Mouse (Mus musculus) bone marrow, adult 2 months (tissue): ENCODE measurements around the gene Slc25a3. TPM values are rescaled to one million over a fixed set of nuclear protein-coding genes. Genes with fewer than 3 reads are reported as not detected.

ENCODE experiments used
- H3K27ac ChIP-seq: fragments of 200-500 bp; 2 replicates; pipeline ENCODE4 v1.5.1; 2012; ENCODE audit warnings: low read depth, mild to moderate bottlenecking, control low read depth, inconsistent platforms, low read length; ENCODE audit not compliant: control insufficient read depth, poor library complexity, insufficient read depth
- H3K4me1 ChIP-seq: fragments of 200-500 bp; 2 replicates; pipeline ENCODE4 v1.6.1; 2011; ENCODE audit warnings: low read length; ENCODE audit not compliant: control insufficient read depth, insufficient read depth
- H3K4me3 ChIP-seq: fragments of 200-500 bp; replicated peaks from 2 replicates; pipeline ENCODE3; 2011; ENCODE audit warnings: mild to moderate bottlenecking, low read depth, low read length, control low read depth; ENCODE audit not compliant: control insufficient read depth
- CTCF ChIP-seq: fragments of 200-500 bp; IDR thresholded peaks from 2 replicates; pipeline ENCODE4 v1.5.1; 2011; ENCODE audit warnings: low read length, control low read depth; ENCODE audit not compliant: control insufficient read depth, insufficient read depth
- POLR2A ChIP-seq: fragments of 200-500 bp; IDR thresholded peaks from 2 replicates; pipeline ENCODE4 v1.6.1; 2011; ENCODE audit warnings: low read depth, mild to moderate bottlenecking, control low read depth, low read length, borderline replicate concordance; ENCODE audit not compliant: control insufficient read depth
- WGBS: fragments of 180-500 bp; shearing (Covaris S2); methylation state at CpG from one replicate; pipeline ENCODE4 v1.1.7; 2018; 5-methylcytosine and 5-hydroxymethylcytosine counted together
- polyA plus RNA-seq: library from polyadenylated mRNA; stranded (reverse); fragments of >200 nt; gene quantifications from 2 replicates; pipeline ENCODE4 v1.2.4, GENCODE M21; 2011; ENCODE audit warnings: low replicate concordance; ENCODE audit not compliant: missing spikeins, insufficient read depth, insufficient read length

Slc25a3 gene
- polyA plus RNA-seq, 1 experiment: 223 TPM

DNA sequence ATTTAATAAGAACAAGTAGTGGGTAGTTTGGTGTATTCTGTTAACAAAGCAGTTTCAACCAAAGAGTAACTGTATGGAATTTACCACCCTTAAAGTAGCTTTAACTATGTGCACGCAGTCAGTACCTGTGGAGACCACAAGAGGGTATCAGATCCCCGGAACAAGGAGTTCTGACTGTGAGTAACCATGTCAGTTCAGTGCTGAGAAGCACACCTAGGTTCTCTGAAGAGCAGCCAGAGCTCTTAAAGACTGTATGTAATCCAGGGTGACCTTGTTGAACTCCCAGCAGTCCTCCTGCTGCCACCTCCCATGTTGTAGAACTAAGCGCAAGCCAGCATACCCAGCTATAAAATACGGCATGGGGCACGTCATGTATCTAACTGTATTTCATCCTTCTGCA lies 43.0 kb upstream of the Slc25a3 start:
- WGBS: 48% methylated on average over 5 of the region's 5 CpGs
- Histone ChIP-seq H3K4me3 (peak overlapping the region; percentile 47), H3K4me1 (no peaks in the 10 kb centered on the region; the same call in 1 of the 2 replicates), H3K27ac (no peak overlapping the region)
- TF ChIP-seq CTCF (peak; percentile 35; the same call in 1 of the 2 replicates), POLR2A (no peak)

DNA sequence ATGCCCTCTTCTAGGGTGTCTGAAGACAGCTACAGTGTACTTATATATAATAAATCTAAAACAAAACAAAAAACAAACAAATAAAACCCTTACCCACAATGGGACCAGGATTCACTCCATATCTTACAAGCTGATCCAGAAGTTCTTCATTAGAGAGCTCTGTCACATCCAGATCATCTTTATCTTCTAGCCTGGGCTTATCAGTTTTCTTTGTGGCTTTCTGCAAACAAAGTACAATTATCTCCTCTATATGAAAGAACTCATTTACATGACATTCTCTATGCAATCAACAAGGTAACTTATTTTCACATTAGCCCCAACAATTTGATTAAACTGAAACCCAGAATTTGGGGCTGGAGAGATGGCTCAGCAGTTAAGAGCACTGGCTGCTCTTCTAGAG lies 42.0 kb upstream of the Slc25a3 start:
- Histone ChIP-seq H3K4me1 (no peaks in the 10 kb centered on the region; the same call in 1 of the 2 replicates), H3K4me3 (no peak overlapping the region), H3K27ac (no peak overlapping the region)
- no peak for TF ChIP-seq CTCF
- TF ChIP-seq POLR2A: no peak

DNA sequence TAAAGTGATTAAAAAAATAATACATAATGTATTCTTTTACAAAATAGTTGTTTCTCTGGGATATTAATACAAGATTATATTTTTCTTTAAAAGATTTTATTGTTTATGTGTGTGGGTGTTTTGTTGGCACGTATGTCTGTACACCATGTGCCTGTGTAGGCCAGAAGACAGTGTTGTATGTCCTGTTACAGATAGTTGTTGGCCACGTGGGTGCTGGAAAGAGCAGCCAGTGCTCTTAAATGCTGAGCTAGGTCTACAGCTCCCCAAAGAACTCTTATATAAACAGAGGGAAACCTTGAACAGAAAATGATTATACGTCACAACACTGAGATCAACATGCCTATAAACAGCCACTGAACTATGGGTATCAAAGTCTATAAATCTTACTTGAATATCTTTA lies 40.6 kb upstream of the Slc25a3 start:
- 82% methylated on average over 3 of the region's 3 CpGs for WGBS
- Histone ChIP-seq H3K4me3 (no peak overlapping the region), H3K27ac (no peak overlapping the region), H3K4me1 (no peaks in the 10 kb centered on the region; the same call in 1 of the 2 replicates)
- TF ChIP-seq CTCF (no peak), POLR2A (no peak)

DNA sequence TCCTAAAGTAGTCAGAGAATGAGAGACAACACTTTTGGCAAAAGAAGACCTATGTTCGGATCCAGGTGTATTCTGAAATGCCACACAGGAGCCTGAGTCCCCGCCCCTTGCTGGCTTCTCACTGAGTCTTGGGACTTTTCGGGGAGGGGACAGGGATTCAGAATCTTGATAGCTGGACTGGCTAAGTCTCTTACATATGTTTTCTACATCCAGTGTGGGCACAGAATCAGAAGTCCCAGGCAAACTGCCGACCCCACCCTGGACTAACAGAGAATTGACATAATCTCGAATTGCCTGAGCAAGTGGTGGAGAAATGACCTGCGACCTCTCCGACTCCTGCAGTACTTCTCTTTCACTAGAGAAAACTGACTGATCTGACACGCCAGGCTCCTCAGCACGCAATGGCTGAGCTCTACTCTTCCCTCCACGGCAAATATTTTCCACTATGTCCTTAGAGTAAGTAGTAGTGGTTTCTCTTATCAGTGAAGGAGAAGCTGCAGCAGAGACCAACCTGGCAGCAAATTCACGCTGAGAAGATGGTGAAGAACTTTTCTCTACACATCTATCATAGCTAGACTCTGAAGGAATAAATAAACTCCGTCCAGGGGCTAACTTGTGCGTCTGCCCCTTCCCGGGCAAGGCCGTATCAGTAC lies 38.8 kb upstream of the Slc25a3 start:
- 82% methylated on average over 15 of the region's 15 CpGs for WGBS
- no peak for TF ChIP-seq POLR2A
- no peak for TF ChIP-seq CTCF
- no peaks in the 10 kb centered on the region; the same call in 1 of the 2 replicates for H3K4me1 ChIP-seq
- H3K27ac ChIP-seq: no peak overlapping the region
- no peak overlapping the region for H3K4me3 ChIP-seq

DNA sequence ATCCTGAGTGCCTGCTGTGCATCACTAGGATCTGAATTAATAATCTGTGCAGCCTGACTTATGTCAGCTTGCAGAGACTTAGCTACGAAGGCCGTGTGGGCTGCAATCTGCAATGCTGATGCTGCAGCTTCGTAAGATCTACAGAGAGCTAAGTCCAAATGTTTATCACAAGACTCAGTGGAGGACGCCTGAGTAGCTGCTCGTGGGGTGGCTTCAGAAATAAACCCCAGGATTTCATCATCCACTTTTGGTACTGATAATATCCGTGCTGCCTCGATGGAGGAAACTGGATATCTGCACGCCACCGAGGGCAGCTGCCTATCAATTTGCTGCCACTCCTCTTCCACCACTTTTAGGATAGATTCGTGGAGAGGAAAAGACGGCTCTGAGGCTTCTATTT lies 38.2 kb upstream of the Slc25a3 start:
- Histone ChIP-seq H3K4me3 (no peak overlapping the region), H3K27ac (no peak overlapping the region), H3K4me1 (no peaks in the 10 kb centered on the region)
- WGBS: 48% methylated on average over 11 of the region's 11 CpGs
- TF ChIP-seq CTCF (no peak), POLR2A (no peak)

DNA sequence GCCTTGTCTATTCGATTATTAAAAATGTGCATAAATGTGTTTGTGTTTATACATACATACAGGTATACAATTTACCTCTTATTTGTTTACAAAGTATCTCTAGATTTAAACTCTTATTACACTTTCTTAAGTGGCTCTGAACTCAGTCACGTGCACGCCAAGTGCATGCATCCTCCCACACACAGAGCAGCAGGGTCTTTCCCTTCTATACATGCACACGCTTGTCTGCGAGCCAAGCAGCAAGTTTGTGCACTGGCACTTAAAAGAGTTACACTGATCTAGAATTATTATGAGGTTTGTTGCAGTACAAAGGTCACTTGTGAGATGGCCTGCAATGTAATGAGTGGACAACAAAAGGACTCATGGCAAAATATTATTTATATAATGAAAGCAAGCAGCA lies 37.1 kb upstream of the Slc25a3 start:
- Histone ChIP-seq H3K4me1 (no peaks in the 10 kb centered on the region), H3K27ac (no peak overlapping the region), H3K4me3 (no peak overlapping the region)
- 94% methylated on average over 5 of the region's 5 CpGs for WGBS
- TF ChIP-seq CTCF (no peak), POLR2A (no peak)

DNA sequence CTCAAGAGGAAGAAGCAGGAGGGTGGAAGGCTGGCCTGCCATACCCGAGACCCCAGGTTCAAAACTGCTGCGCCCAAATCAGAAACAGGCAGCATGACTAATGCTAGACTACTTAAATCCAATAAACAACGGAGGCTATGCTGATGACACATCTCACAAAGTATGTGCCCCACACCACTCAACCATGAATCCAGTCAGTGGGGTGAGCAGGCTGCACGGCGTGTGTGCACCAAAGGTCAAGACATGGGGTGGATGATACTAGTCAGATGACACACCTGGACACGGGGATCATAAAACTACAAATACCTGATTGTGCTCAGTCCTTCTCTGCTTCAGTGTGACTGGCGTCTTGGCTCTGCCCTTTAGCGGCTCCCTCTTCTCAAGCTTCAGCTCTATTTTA lies 34.6 kb upstream of the Slc25a3 start:
- Histone ChIP-seq H3K27ac (no peak overlapping the region), H3K4me3 (no peak overlapping the region), H3K4me1 (no peaks in the 10 kb centered on the region)
- TF ChIP-seq POLR2A (no peak), CTCF (no peak)
- 92% methylated on average over 8 of the region's 8 CpGs for WGBS

DNA sequence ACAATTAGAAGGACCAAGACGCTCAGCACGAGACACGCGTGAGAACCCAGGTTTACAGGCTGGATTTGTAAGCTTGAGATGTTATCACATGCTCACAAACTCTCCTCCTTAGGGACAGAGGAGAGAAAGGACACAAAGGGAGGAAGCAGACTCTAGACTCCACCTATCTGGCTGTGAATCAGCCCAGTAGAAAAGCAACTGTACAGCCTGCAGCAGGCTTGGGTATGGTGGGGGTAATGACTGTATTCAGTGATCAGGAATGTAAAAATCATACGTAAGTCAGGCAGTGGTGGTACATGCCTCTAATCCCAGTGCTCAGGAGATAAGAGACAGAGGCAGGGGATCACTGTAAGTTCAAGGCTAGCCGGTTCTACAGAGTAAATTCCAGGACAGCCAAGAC lies 32.5 kb upstream of the Slc25a3 start:
- H3K4me1 ChIP-seq: no peaks in the 10 kb centered on the region
- TF ChIP-seq POLR2A (no peak), CTCF (no peak)
- no peak overlapping the region for H3K27ac ChIP-seq
- 91% methylated on average over 6 of the region's 6 CpGs for WGBS
- no peak overlapping the region for H3K4me3 ChIP-seq

DNA sequence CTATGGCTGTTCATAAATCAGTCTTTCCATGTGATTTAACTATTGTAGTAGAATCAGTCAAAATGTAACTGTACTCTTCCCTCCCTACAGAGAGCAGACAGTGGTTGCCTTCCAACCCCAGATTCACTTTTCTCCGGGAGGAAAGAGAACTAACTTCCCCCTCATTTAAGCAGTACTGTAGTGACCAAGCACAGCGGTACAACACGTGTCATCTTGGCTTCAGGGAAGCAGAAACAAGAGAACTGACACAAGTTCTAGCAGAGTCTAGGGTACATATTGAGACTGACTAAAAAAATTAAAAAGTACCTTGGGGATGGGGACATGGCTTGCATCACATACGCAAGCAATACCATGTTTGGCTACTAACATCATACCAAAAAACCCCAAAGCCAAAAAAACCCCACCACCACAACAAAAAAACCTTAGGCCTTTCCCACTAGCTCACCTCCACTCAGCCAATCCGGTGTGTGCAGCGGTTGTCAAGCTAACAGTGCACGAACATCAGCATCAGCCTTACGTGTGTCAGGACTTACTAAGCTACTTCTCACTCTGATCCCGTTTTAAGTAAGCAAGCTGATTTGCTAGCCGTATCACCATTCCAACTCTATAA lies 30.1 kb upstream of the Slc25a3 start:
- Histone ChIP-seq H3K4me3 (no peak overlapping the region), H3K4me1 (no peaks in the 10 kb centered on the region), H3K27ac (no peak overlapping the region)
- 87% methylated on average over 10 of the region's 10 CpGs for WGBS
- no peak for TF ChIP-seq POLR2A
- TF ChIP-seq CTCF: no peak

DNA sequence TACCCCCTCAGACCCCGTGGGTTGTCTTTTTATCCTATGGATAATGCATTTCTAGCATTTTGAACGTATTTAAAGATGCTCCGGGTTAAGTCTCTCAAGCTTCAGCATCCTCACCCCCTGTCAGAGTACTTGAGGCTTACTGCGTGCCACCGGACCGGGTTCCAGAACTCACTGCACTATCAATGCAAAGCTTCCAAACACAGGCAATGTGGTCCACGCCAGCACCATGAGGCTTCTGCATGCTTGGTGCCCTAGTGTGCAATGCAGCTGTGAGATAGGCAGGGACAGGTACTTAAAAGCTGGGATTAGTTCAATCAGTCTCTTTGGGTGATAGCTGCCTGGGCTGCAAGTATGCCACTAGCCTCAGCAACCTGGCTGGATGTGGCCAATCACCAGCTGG lies 21.6 kb upstream of the Slc25a3 start:
- Histone ChIP-seq H3K4me1 (no peaks in the 10 kb centered on the region; the same call in 1 of the 2 replicates), H3K27ac (0 out of 2 replicates have a peak overlapping the region, but pooled peaks have one; percentile 10), H3K4me3 (no peak overlapping the region)
- no peak for TF ChIP-seq POLR2A
- no peak for TF ChIP-seq CTCF
- 94% methylated on average over 7 of the region's 7 CpGs for WGBS
